Mouse (Mus musculus): ENCODE results near the gene Pigo. TPM values are rescaled to one million over a fixed set of nuclear protein-coding genes. Genes with fewer than 3 reads are reported as not detected.
"Not testable (repeated sequence)": the region's sequence is repeated elsewhere in the genome, so short reads cannot be mapped to it uniquely, and the experiment has no call there.

The Pigo gene
- polyA plus RNA-seq, 1 experiment = 42.0 TPM

DNA sequence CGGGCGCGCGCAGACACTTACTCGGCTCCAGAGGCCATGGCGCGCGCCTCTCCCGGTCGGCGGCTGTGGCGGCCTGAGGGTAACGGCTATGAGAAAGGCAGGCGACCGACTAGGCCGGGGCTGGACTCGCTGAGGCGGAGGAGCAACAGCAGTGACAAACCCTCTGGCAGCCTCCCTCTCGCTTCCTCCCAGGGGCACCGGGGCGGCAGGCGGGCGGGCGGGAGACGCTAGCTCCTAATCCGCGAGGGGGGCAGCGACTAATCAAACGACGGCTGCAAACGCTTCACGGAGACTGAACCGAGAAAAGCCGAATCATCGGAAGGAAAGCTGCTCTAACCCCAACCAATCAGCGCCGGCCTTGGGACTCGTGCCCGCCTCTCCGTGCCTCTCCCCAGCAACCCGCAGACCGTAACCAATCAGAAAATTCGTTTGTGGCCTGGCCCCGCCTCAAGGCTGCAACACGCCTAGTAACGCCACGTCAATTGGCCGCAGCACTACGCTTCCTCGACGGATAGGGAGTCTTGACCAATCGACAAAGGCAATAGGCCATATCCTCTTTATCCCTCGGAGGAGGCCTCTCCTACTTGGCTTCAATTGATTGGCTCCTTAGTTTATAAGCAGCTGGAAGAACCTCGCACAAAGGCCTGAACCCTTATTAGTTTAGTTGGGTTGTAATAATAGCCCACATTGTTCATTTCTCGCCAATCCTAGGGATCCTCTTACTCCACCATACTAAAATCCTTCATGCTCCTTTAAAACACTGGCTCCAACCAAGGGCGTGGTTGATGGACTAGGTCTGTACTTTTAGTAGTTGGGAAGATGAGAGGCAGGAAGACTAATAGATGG lies 25.3 kb downstream of the Pigo start, which contains the start of gene Vcp:
Gene Vcp, minus strand, starts transcription at position 367 of the 846 bp plus-strand sequence.
- H3K36me3 ChIP-seq (ENCODE audit: control insufficient read depth, insufficient read depth, low read length); H3K27me3 ChIP-seq (ENCODE audit: control insufficient read depth, insufficient read depth, low read length): not testable (repeated sequence)
- peaks cover 10% of the 10 kb centered on the region for H3K4me1 ChIP-seq (ENCODE audit: control insufficient read depth, insufficient read depth, low read length)
- H3K27ac ChIP-seq (ENCODE audit: control insufficient read depth, insufficient read depth, low read depth, low read length) = peak within 1 kb of the TSS; percentile 98
- H3K4me3 ChIP-seq (ENCODE audit: control insufficient read depth, low read depth, low read length) = peak within 1 kb of the TSS; percentile 97
- TF ChIP-seq POLR2A (IDR thresholded peaks at IDR 0.05; ENCODE audit: control insufficient read depth, low read depth, low read length) = peak; percentile 49

DNA sequence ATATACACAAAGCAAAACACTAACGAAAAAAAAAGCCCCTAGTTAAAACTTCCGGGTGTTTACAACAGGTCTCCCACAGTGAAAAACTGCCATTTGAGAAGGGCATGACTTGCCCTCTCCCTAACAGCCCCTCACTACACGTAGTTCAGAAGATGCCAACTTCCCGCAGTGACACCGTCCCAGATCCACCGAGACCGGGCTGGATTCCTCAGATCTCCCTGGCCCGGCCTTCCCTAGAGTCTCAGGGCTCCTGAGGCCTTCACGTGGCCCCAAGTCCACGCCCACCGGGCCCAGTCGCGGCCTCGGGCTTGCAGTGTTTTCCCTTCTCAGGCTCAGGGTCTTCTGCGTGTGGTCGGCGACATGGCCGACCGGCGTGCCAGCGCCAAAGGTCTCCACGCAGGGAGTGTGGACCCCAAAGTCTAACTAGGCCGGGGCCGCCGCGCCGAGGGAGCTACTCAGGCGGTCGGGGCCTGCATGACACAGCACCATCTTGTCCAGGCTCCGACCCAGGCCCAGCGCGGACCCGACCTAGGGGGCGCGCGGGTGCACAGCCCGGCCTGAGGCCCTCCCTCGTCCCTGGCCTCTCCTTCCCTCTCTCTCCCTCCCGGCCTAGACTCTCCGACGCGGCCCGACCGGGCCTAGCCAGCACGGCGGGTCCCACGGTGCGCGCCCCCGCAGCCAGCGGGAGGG lies 26.0 kb downstream of the Pigo start:
- H3K36me3 ChIP-seq (ENCODE audit: control insufficient read depth, insufficient read depth, low read length) = no peaks in the 10 kb centered on the region; the same call in 1 of the 2 replicates
- H3K4me3 ChIP-seq (ENCODE audit: control insufficient read depth, low read depth, low read length) = peak overlapping the region; percentile 97
- H3K4me1 ChIP-seq (ENCODE audit: control insufficient read depth, insufficient read depth, low read length) = peaks cover 10% of the 10 kb centered on the region
- no peaks in the 10 kb centered on the region for H3K27me3 ChIP-seq (ENCODE audit: control insufficient read depth, insufficient read depth, low read length)
- 0 out of 2 replicates have a peak, but pooled peaks have one; percentile 7 for TF ChIP-seq CTCF (IDR thresholded peaks at IDR 0.05; ENCODE audit: control insufficient read depth, insufficient read depth, insufficient replicate concordance, low read depth, low read length)
- peak; percentile 70 for TF ChIP-seq POLR2A (IDR thresholded peaks at IDR 0.05; ENCODE audit: control insufficient read depth, low read depth, low read length)
- peak overlapping the region; percentile 98 for H3K27ac ChIP-seq (ENCODE audit: control insufficient read depth, insufficient read depth, low read depth, low read length)

DNA sequence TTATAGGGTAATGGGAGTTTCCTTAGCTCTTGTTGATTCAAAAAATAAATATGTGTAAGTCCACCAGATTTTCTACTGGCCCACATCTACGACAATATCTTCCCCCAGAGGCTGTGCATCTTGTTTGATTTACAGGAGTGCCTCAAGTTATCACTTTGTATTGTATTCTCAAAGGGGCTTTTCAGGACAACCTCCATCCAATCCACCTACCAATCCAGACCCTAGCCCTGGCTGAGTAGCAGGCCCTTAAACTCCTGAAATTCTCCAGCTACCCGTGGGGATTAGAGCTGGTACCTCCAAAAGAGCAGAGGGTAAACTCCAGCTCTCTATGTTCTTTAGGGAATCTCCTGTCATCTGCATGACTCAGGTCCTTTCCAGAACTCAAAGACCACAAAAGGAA lies 27.6 kb downstream of the Pigo start:
- Histone ChIP-seq H3K4me3 (ENCODE audit: control insufficient read depth, low read depth, low read length) (peak overlapping the region; percentile 21; the same call in 1 of the 2 replicates), H3K27ac (ENCODE audit: control insufficient read depth, insufficient read depth, low read depth, low read length) (no peak overlapping the region), H3K4me1 (ENCODE audit: control insufficient read depth, insufficient read depth, low read length) (peaks cover 5% of the 10 kb centered on the region), H3K36me3 (ENCODE audit: control insufficient read depth, insufficient read depth, low read length) (no peaks in the 10 kb centered on the region; the same call in 1 of the 2 replicates), H3K27me3 (ENCODE audit: control insufficient read depth, insufficient read depth, low read length) (no peaks in the 10 kb centered on the region)
- TF ChIP-seq CTCF (IDR thresholded peaks at IDR 0.05; ENCODE audit: control insufficient read depth, insufficient read depth, insufficient replicate concordance, low read depth, low read length) (no peak), POLR2A (IDR thresholded peaks at IDR 0.05; ENCODE audit: control insufficient read depth, low read depth, low read length) (no peak)

DNA sequence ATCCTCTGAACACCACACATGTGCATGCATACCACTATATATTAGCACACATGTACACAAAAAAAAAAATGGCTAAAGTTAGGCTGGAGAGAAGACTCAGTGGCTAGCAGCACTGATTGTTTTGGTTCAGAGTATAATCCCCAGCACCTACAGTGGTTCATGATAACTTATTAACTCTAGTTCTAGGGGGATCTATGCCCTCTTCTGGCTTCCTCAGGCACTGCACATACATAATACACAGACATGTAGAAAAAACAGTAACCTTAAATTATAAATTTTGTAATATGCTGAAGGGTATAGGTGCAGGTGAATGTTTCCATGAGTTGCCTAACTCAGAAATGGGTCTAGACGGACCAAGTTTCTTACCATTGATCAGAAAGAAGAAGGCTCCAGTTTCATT lies 37.3 kb downstream of the Pigo start:
- TF ChIP-seq CTCF (IDR thresholded peaks at IDR 0.05; ENCODE audit: control insufficient read depth, insufficient read depth, insufficient replicate concordance, low read depth, low read length) (no peak), POLR2A (IDR thresholded peaks at IDR 0.05; ENCODE audit: control insufficient read depth, low read depth, low read length) (no peak)
- no peak overlapping the region for H3K27ac ChIP-seq (ENCODE audit: control insufficient read depth, insufficient read depth, low read depth, low read length)
- no peak overlapping the region for H3K4me3 ChIP-seq (ENCODE audit: control insufficient read depth, low read depth, low read length)
- peaks cover 5% of the 10 kb centered on the region for H3K36me3 ChIP-seq (ENCODE audit: control insufficient read depth, insufficient read depth, low read length)
- no peaks in the 10 kb centered on the region for H3K4me1 ChIP-seq (ENCODE audit: control insufficient read depth, insufficient read depth, low read length)
- H3K27me3 ChIP-seq (ENCODE audit: control insufficient read depth, insufficient read depth, low read length) = no peaks in the 10 kb centered on the region

DNA sequence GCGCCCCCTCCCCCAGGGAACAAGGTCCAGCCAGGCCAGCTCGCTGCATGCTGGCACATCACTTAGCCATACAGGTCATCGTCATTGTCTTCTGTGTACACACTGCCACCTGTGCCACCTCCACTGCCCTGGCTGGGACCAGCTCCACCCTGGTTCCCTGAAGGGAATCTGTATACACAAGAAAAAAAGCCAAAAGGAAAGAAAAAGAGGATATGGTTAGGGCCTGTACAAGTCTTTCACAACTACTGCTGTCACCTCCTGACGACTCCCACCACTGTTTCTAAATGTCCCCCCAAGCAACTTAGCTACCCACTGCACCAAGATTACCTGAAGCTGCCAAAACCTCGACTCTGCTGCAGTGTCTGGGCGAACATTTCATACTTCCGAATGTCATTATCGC lies 45.2 kb downstream of the Pigo start:
- H3K36me3 ChIP-seq (ENCODE audit: control insufficient read depth, insufficient read depth, low read length); H3K27me3 ChIP-seq (ENCODE audit: control insufficient read depth, insufficient read depth, low read length); H3K27ac ChIP-seq (ENCODE audit: control insufficient read depth, insufficient read depth, low read depth, low read length); H3K4me3 ChIP-seq (ENCODE audit: control insufficient read depth, low read depth, low read length); H3K4me1 ChIP-seq (ENCODE audit: control insufficient read depth, insufficient read depth, low read length): not testable (repeated sequence)

DNA sequence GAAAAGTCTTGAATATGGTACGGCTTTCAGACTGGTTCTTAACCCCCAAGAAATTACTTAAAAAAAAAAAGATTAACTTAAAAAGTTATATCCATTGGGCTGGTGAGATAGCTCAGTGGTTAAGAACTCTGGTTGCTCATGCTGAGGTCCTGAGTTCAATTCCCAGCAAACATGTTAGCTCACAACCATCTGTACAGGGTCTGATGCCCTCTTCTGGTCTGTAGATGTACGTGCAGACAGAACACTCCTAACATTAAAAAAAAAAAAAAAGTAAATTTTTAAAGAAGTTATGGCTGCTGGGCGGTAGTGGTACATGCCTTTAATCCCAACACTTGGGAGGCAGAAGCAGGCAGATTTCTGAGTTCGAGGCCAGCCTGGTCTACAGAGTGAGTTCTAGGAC lies 47.6 kb downstream of the Pigo start:
- Histone ChIP-seq H3K27ac (ENCODE audit: control insufficient read depth, insufficient read depth, low read depth, low read length) (no peak overlapping the region), H3K27me3 (ENCODE audit: control insufficient read depth, insufficient read depth, low read length) (no peaks in the 10 kb centered on the region), H3K36me3 (ENCODE audit: control insufficient read depth, insufficient read depth, low read length) (no peaks in the 10 kb centered on the region), H3K4me3 (ENCODE audit: control insufficient read depth, low read depth, low read length) (no peak overlapping the region), H3K4me1 (ENCODE audit: control insufficient read depth, insufficient read depth, low read length) (no peaks in the 10 kb centered on the region; the same call in 1 of the 2 replicates)
- TF ChIP-seq CTCF (IDR thresholded peaks at IDR 0.05; ENCODE audit: control insufficient read depth, insufficient read depth, insufficient replicate concordance, low read depth, low read length) = no peak
- TF ChIP-seq POLR2A (IDR thresholded peaks at IDR 0.05; ENCODE audit: control insufficient read depth, low read depth, low read length) = no peak

DNA sequence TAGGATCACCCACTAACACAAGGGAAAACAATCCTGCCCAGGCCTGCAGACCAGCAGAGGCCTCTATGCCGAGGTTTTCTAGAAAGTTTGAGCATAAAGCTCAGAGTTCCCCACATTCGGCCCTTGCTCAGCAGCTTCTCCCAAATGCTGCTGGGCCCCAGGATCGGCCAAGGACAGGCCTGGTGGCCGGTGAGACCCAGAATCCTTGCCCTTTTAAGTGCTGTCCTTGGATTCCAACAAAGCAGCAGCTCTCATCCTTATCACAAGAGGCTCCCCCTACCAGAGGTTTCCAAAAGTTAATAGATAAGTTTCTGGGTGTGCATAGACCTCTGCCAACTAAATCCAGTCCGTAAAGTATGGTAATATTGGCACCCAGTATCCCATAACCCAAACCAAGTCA lies 51.8 kb downstream of the Pigo start:
- TF ChIP-seq CTCF (IDR thresholded peaks at IDR 0.05; ENCODE audit: control insufficient read depth, insufficient read depth, insufficient replicate concordance, low read depth, low read length) = no peak
- no peak for TF ChIP-seq POLR2A (IDR thresholded peaks at IDR 0.05; ENCODE audit: control insufficient read depth, low read depth, low read length)
- no peak overlapping the region for H3K27ac ChIP-seq (ENCODE audit: control insufficient read depth, insufficient read depth, low read depth, low read length)

More for the DNA sequence above, 51.8 kb downstream of the Pigo start:
- Histone ChIP-seq H3K36me3 (ENCODE audit: control insufficient read depth, insufficient read depth, low read length) (no peaks in the 10 kb centered on the region; the same call in 1 of the 2 replicates), H3K4me1 (ENCODE audit: control insufficient read depth, insufficient read depth, low read length) (peaks cover 3% of the 10 kb centered on the region), H3K4me3 (ENCODE audit: control insufficient read depth, low read depth, low read length) (no peak overlapping the region), H3K27me3 (ENCODE audit: control insufficient read depth, insufficient read depth, low read length) (no peaks in the 10 kb centered on the region)

All from testis, adult 2 months (tissue).